Mouse (Mus musculus) ES-Bruce4 (cell line): ENCODE measurements around the gene Adamts1.

ENCODE experiments used
- CTCF ChIP-seq: IDR thresholded peaks from one replicate; pipeline ENCODE4 v1.8.1; 2011; ENCODE audit warnings: low read depth, low read length
- EP300 ChIP-seq: IDR thresholded peaks from 2 replicates; pipeline ENCODE4 v1.6.1; 2011; ENCODE audit warnings: low read depth, low read length; ENCODE audit not compliant: insufficient read depth
- POLR2A ChIP-seq: IDR thresholded peaks from one replicate; pipeline ENCODE4 v1.8.1; 2011; ENCODE audit warnings: low read length; ENCODE audit not compliant: insufficient read depth

DNA sequence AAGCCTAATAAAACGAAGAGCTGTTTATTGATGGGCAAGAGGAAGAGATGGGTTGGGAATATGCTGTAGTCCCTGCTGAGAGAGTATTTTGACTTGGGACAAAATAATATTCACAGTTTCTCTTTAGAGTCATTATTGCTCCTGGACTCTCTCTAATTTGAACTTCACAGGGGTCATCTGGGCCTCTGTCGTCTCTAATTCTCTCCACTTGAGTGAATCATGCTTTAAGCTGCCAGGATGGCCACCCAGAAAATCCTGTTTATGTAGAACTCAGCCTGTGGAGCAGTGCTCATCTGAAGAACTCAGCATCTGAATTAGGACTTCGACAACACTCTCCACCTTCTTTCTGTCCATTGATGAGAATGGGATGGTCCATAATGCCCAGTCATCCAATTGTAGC, 30.6 kb downstream of the Adamts1 start:
- TF ChIP-seq CTCF (no peak), POLR2A (no peak), EP300 (no peak)
